Mouse (Mus musculus): Measurements from ENCODE around the gene Rbm38. TPM values are rescaled to one million over a fixed set of nuclear protein-coding genes. Genes with fewer than 3 reads are reported as not detected.

Rbm38 gene
- polyA plus RNA-seq, 1 experiment from 2014 or later: 45.8 TPM

DNA sequence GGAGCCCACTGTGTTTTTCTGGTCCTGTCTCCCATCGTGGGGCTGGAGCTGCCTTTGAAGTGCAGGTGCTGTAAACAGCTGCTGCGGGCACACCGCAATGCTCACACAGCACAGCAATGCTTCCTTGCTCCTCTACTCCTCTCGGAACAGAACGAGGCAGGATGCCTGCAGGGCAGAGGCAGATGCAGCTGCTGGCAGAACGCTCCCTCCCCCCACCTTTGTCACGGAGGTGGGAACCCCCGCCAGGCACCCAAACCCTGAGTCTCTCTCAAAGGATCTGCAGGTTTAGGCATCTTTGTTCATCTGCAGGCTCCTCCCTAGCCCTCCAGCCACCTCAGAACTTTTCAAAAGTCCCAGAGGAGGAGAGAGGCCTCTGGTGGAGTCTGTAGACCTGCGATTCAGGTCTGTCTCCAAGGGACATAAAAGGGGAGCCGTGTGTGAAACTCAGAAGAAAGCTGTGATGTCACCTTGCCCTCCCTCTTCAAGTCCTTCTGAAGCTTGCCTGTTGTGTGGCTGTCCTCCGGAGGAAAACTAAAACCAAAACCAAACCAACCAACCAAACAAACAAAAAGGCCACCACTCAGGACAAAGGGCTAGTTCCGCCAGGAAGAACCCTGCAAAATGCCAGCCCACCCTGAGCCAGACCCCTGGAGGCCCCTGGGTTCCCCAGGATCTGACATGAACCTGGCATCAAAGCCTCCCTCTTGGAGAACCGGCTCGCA, 42.7 kb upstream of the Rbm38 start, which contains the start of gene Spo11:
Gene Spo11, plus strand, starts transcription at position 292 of the 722 bp plus-strand sequence.
- Histone ChIP-seq H3K4me1 (ENCODE audit: insufficient read depth) (peaks cover 6% of the 10 kb centered on the region), H3K27me3 (ENCODE audit: insufficient read depth, low read length) (no peaks in the 10 kb centered on the region), H3K27ac (ENCODE audit: low read depth) (peak within 1 kb of the TSS; percentile 36; the same call in 1 of the 2 replicates), H3K4me3 (ENCODE audit: low read depth, low read length) (no peak within 1 kb of the TSS; the same call in 1 of the 2 replicates), H3K36me3 (ENCODE audit: insufficient read depth) (no peaks in the 10 kb centered on the region), H3K9ac (peak within 1 kb of the TSS; percentile 9; the same call in 1 of the 2 replicates), H3K9me3 (ENCODE audit: low read depth, low read length) (peaks cover 6% of the 10 kb centered on the region; the same call in 1 of the 2 replicates), H3K4me2 (peak within 1 kb of the TSS; percentile 41; the same call in 1 of the 2 replicates)
- 18% methylated on average over 14 of the region's 14 CpGs for WGBS
- TF ChIP-seq CTCF (IDR thresholded peaks at IDR 0.05; ENCODE audit: low read depth): no peak
- DNase-seq (no peak), ATAC-seq (ENCODE audit: insufficient read depth) (0 out of 2 replicates have a peak, but pooled peaks have one; percentile 36)

- Histone ChIP-seq H3K4me2 (no peak overlapping the region), H3K27ac (ENCODE audit: low read depth) (no peak overlapping the region), H3K36me3 (ENCODE audit: insufficient read depth) (no peaks in the 10 kb centered on the region), H3K4me3 (ENCODE audit: low read depth, low read length) (no peak overlapping the region), H3K9ac (no peak overlapping the region), H3K4me1 (ENCODE audit: insufficient read depth) (peaks cover 6% of the 10 kb centered on the region), H3K9me3 (ENCODE audit: low read depth, low read length) (peaks cover 6% of the 10 kb centered on the region; the same call in 1 of the 2 replicates), H3K27me3 (ENCODE audit: insufficient read depth, low read length) (no peaks in the 10 kb centered on the region)
- no peak for TF ChIP-seq CTCF (IDR thresholded peaks at IDR 0.05; ENCODE audit: low read depth)
- 45% methylated on average over 4 of the region's 4 CpGs for WGBS
- ATAC-seq (ENCODE audit: insufficient read depth): no peak
- DNase-seq: peak; percentile 26
Measured at GRCm38 (mm10) chr2:172978131-172978633, 42.1 kb upstream of the Rbm38 start.

- H3K9me3 ChIP-seq (ENCODE audit: low read depth, low read length): peaks cover 6% of the 10 kb centered on the region; the same call in 1 of the 2 replicates
- ATAC-seq (ENCODE audit: insufficient read depth) (no peak), DNase-seq (no peak)
- H3K4me3 ChIP-seq (ENCODE audit: low read depth, low read length): no peak overlapping the region
- no peak overlapping the region for H3K4me2 ChIP-seq
- no peaks in the 10 kb centered on the region for H3K36me3 ChIP-seq (ENCODE audit: insufficient read depth)
- peaks cover 6% of the 10 kb centered on the region for H3K4me1 ChIP-seq (ENCODE audit: insufficient read depth)
- no peaks in the 10 kb centered on the region for H3K27me3 ChIP-seq (ENCODE audit: insufficient read depth, low read length)
- 92% methylated on average over 43 of the region's 43 CpGs for WGBS
- H3K9ac ChIP-seq: no peak overlapping the region
- TF ChIP-seq CTCF (IDR thresholded peaks at IDR 0.05; ENCODE audit: low read depth): no peak
- no peak overlapping the region for H3K27ac ChIP-seq (ENCODE audit: low read depth)
Measured at GRCm38 (mm10) chr2:172979666-172980345, 40.5 kb upstream of the Rbm38 start.

DNA sequence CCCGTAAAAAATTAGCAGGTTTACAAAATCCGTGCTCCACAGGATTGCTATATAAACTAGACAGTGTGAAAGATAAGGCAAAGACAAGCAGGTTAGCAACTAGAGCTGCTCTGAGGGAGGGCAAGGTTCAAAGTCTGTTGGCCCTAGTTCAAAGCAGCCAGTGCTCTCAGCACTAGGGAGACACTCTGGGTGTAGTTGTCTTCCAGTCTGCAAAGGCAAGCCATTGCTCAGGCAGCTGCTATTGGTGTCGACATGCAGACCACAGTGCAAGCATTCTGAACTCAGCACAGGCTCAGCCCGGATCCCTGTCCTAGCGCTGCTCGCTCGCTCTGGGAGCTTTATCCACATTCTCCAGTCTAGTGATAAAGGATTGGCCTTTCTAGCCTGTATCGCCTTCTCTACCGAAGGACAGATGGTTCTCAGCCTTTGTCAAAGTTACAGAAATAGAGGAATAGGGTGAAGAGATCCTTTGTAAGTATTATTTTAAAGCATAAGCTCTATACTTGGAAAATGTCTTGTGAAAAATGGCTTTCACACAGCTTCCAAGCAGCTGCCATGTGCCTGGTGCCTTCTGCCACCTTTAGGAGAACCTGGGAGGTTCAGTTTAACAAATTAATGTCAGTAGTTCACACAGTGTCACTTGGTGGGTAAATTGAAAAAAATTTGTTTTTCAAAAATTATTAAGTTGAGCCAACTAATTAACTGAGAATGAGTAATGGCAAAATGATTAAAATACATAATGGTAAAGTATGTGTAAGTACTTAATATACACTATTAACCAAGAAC, 37.3 kb upstream of the Rbm38 start:
- 0 out of 2 replicates have a peak, but pooled peaks have one; percentile 24 for TF ChIP-seq CTCF (IDR thresholded peaks at IDR 0.05; ENCODE audit: low read depth)
- H3K9me3 ChIP-seq (ENCODE audit: low read depth, low read length): peaks cover 6% of the 10 kb centered on the region; the same call in 1 of the 2 replicates
- H3K4me1 ChIP-seq (ENCODE audit: insufficient read depth): no peaks in the 10 kb centered on the region
- no peak overlapping the region for H3K27ac ChIP-seq (ENCODE audit: low read depth)
- no peaks in the 10 kb centered on the region for H3K27me3 ChIP-seq (ENCODE audit: insufficient read depth, low read length)
- no peak overlapping the region for H3K4me2 ChIP-seq
- DNase-seq (no peak), ATAC-seq (ENCODE audit: insufficient read depth) (no peak; the same call in 1 of the 2 replicates)
- 41% methylated on average over 9 of the region's 9 CpGs for WGBS
- H3K9ac ChIP-seq: no peak overlapping the region
- H3K36me3 ChIP-seq (ENCODE audit: insufficient read depth): no peaks in the 10 kb centered on the region
- H3K4me3 ChIP-seq (ENCODE audit: low read depth, low read length): no peak overlapping the region

GRCm38 (mm10) chr2:172990161-172990560, 30.1 kb upstream of the Rbm38 start:
- no peaks in the 10 kb centered on the region for H3K36me3 ChIP-seq (ENCODE audit: insufficient read depth)
- no peak overlapping the region for H3K27ac ChIP-seq (ENCODE audit: low read depth)
- H3K4me1 ChIP-seq (ENCODE audit: insufficient read depth): no peaks in the 10 kb centered on the region
- WGBS: 71% methylated on average over 6 of the region's 6 CpGs
- no peak overlapping the region for H3K4me3 ChIP-seq (ENCODE audit: low read depth, low read length)
- H3K9me3 ChIP-seq (ENCODE audit: low read depth, low read length): no peaks in the 10 kb centered on the region
- TF ChIP-seq CTCF (IDR thresholded peaks at IDR 0.05; ENCODE audit: low read depth): no peak
- H3K9ac ChIP-seq: no peak overlapping the region
- no peaks in the 10 kb centered on the region for H3K27me3 ChIP-seq (ENCODE audit: insufficient read depth, low read length)
- no peak for ATAC-seq (ENCODE audit: insufficient read depth)
- no peak for DNase-seq
- no peak overlapping the region for H3K4me2 ChIP-seq

DNA sequence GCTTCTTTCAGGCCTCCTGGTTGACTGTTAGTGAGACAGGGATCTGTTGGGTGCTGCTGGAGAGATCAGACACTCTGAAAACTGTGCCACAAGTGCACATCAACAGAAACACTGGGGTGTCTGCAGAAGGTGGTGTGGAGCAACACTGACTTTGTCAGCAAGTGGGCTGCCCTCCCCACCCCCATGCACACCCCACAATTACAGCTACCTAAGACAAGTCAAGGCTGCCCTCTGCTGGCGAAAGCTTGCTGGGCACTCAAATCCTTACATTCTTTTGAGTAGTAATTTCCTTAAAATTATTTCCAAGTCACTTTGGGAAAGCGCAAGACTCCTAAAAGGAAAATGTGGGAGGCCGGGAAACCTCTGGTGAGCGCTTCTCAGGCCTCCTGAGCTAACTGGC, 24.1 kb upstream of the Rbm38 start:
- no peak overlapping the region for H3K9ac ChIP-seq
- 0 out of 2 replicates have a peak, but pooled peaks cover 4% of the 10 kb centered on the region for H3K4me1 ChIP-seq (ENCODE audit: insufficient read depth)
- H3K4me2 ChIP-seq: no peak overlapping the region
- H3K27me3 ChIP-seq (ENCODE audit: insufficient read depth, low read length): no peaks in the 10 kb centered on the region
- H3K27ac ChIP-seq (ENCODE audit: low read depth): no peak overlapping the region
- no peak overlapping the region for H3K4me3 ChIP-seq (ENCODE audit: low read depth, low read length)
- DNase-seq (peak; percentile 90), ATAC-seq (ENCODE audit: insufficient read depth) (no peak)
- H3K36me3 ChIP-seq (ENCODE audit: insufficient read depth): 0 out of 2 replicates have a peak, but pooled peaks cover under 1% of the 10 kb centered on the region
- no peaks in the 10 kb centered on the region for H3K9me3 ChIP-seq (ENCODE audit: low read depth, low read length)
- WGBS: 9% methylated on average over 4 of the region's 4 CpGs
- peak; percentile 88 for TF ChIP-seq CTCF (IDR thresholded peaks at IDR 0.05; ENCODE audit: low read depth)
